Mouse (Mus musculus): ENCODE measurements at regions not wholly inside any gene's neighbourhood (a gene's known extent, or its start where the extent isn't known, plus 50 kb on each side); places are given as distances from the start of the nearest gene placed in this dataset.
A peak's percentile ranks its signal among the peaks of the same experiment; 100 is the strongest.

DNA sequence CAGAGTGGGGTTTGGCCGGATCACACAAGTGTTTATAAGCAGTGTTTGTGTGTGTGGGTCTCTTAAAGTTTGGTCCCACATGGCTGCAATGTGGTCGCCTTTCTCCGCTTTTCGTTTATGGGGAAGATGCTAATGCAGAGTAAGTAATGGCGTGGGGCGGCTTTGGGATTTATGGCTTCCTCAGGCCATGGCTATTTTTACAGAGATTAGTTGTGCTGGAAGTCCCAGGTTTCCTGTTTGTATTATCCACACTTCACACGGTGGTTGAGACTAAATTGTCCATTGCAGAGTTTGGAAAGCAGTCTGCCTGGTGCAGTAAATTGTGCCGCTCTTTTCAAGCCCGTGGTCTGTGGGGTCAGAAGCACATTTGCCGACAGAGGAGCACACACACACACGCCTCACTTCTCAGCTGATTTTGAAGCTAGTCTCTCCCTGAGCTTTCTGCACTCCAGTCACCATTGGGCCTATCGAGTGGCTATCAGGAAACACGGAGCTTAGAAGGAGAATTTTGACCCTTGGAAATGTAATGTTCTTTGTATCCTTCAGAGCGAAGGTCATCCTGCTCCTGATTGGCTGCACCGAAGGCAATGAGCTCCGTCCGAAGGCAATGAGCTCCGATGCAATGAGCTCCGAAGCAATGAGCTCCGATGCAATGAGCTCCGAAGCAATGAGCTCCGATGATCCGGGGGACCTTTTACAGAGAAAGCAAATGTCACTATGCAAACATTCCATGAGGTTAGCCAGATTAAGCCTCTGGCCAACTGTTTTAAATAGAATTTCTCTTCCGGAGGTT lies 142.9 kb upstream of the Dkk2 start:
- H3K27ac ChIP-seq (ENCODE audit: insufficient read depth, low read depth, low read length): peak overlapping the region; percentile 44
- DNase-seq: peak; percentile 75
- H3K36me3 ChIP-seq (ENCODE audit: control insufficient read depth, insufficient read depth, low read length): no peaks in the 10 kb centered on the region
- no peaks in the 10 kb centered on the region; the same call in 1 of the 2 replicates for H3K27me3 ChIP-seq (replicated peaks; ENCODE audit: control insufficient read depth, insufficient read depth, low read length)
- peak overlapping the region; percentile 4; the same call in 1 of the 2 replicates for H3K4me3 ChIP-seq (ENCODE audit: insufficient read depth, low read depth, low read length)
- H3K4me1 ChIP-seq (ENCODE audit: control insufficient read depth, insufficient read depth, low read length): no peaks in the 10 kb centered on the region
- TF ChIP-seq CTCF (conservative IDR thresholded peaks at IDR 0.05; ENCODE audit: insufficient read depth, insufficient read length, low read depth, low read length) (no peak), POLR2A (IDR thresholded peaks at IDR 0.05; ENCODE audit: low read depth, low read length) (no peak)
- 31% methylated on average over 24 of the region's 24 CpGs for WGBS

DNA sequence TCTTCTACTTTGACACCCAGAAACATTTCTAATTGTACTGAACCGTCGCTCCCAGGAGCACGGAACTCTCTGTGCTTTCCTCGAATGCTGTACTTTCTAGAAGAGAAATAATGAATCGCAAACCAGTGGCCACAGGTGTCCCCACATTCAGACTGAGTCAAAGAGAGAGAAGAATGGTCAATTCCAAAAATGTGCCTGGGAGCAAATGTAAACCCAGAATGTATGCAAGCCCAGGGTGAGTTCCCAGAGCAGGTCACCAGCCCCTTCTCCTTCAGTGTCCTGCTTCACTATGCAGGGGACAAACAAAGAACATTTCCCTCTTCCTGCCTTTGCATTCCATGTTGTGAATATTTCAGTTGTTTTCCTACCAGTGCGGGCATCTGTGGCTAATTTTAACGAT lies 141.7 kb upstream of the Dkk2 start:
- WGBS: 76% methylated on average over 7 of the region's 7 CpGs
- Histone ChIP-seq H3K27me3 (replicated peaks; ENCODE audit: control insufficient read depth, insufficient read depth, low read length) (no peaks in the 10 kb centered on the region; the same call in 1 of the 2 replicates), H3K27ac (ENCODE audit: insufficient read depth, low read depth, low read length) (peak overlapping the region; percentile 64), H3K36me3 (ENCODE audit: control insufficient read depth, insufficient read depth, low read length) (no peaks in the 10 kb centered on the region), H3K4me1 (ENCODE audit: control insufficient read depth, insufficient read depth, low read length) (no peaks in the 10 kb centered on the region), H3K4me3 (ENCODE audit: insufficient read depth, low read depth, low read length) (no peak overlapping the region)
- DNase-seq: no peak
- TF ChIP-seq CTCF (conservative IDR thresholded peaks at IDR 0.05; ENCODE audit: insufficient read depth, insufficient read length, low read depth, low read length) (no peak), POLR2A (IDR thresholded peaks at IDR 0.05; ENCODE audit: low read depth, low read length) (no peak)

DNA sequence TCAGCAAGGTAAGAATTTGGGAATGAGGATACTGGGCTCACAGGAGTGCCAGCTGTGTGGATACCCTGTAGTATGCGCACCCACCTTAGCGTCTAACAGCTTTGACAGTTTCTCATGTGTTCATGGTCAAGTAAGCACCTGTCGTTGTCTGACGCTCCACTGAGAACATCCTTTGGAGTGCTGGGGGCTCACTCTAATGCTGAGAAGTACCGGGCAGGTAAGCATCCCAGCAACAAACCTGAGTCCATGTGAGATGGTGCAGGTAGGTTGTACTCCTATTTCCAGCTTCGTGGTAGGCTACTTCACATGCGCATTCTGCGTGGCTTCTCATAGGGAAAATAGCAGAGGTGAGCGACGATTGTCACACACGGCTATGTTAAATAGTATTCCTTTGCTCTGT lies 129.3 kb upstream of the Dkk2 start:
- TF ChIP-seq CTCF (conservative IDR thresholded peaks at IDR 0.05; ENCODE audit: insufficient read depth, insufficient read length, low read depth, low read length) (no peak), POLR2A (IDR thresholded peaks at IDR 0.05; ENCODE audit: low read depth, low read length) (no peak)
- WGBS: 93% methylated on average over 11 of the region's 11 CpGs
- H3K36me3 ChIP-seq (ENCODE audit: control insufficient read depth, insufficient read depth, low read length): no peaks in the 10 kb centered on the region
- H3K4me3 ChIP-seq (ENCODE audit: insufficient read depth, low read depth, low read length): no peak overlapping the region
- no peaks in the 10 kb centered on the region; the same call in 1 of the 2 replicates for H3K4me1 ChIP-seq (ENCODE audit: control insufficient read depth, insufficient read depth, low read length)
- no peak for DNase-seq
- H3K27ac ChIP-seq (ENCODE audit: insufficient read depth, low read depth, low read length): peak overlapping the region; percentile 4; the same call in 1 of the 2 replicates
- no peaks in the 10 kb centered on the region for H3K27me3 ChIP-seq (replicated peaks; ENCODE audit: control insufficient read depth, insufficient read depth, low read length)

DNA sequence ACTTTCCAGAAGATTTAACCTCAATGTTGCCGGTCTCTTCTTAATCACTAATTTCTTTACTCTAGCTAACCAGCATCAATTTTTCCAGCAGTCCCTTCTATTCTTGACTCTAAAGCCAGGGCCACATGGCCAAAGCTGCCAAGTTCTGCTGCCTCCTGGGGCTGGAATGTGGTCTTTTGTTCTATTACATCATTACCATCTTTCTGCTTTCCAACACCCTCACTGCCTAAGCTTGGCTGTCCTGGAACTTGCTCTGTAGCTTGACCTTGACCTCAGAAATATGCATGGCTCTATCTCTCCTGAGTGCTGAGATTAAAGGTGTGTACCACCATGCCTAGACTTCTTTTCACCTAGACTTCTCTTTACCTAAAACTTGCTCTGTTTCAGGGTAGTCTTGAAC lies 124.5 kb upstream of the Dkk2 start:
- Histone ChIP-seq H3K4me1 (ENCODE audit: control insufficient read depth, insufficient read depth, low read length) (no peaks in the 10 kb centered on the region; the same call in 1 of the 2 replicates), H3K27ac (ENCODE audit: insufficient read depth, low read depth, low read length) (no peak overlapping the region), H3K36me3 (ENCODE audit: control insufficient read depth, insufficient read depth, low read length) (no peaks in the 10 kb centered on the region), H3K27me3 (replicated peaks; ENCODE audit: control insufficient read depth, insufficient read depth, low read length) (no peaks in the 10 kb centered on the region), H3K4me3 (ENCODE audit: insufficient read depth, low read depth, low read length) (no peak overlapping the region)
- 90% methylated on average over 1 of the region's 1 CpGs for WGBS
- TF ChIP-seq CTCF (conservative IDR thresholded peaks at IDR 0.05; ENCODE audit: insufficient read depth, insufficient read length, low read depth, low read length) (no peak), POLR2A (IDR thresholded peaks at IDR 0.05; ENCODE audit: low read depth, low read length) (no peak)
- DNase-seq: no peak

DNA sequence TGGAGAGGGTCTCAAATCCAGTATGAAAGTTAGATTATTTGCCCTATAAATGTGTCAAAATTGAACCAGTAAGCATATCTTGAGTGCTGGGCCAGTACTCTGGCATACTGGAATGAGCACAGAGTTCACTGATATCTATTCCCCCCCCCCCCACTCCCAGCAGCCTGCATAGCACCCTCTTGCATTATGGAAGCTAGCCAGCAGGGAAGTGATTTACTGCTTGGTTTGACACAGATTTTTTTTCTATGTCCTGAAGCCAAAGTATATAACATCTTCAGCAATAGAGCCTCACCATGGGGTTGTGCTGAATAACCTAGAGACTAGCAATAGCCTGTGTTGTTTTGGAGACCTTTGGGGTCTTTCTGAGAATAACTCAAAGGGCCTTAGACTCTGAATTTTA lies 123.5 kb upstream of the Dkk2 start:
- H3K36me3 ChIP-seq (ENCODE audit: control insufficient read depth, insufficient read depth, low read length): no peaks in the 10 kb centered on the region
- no peak overlapping the region for H3K4me3 ChIP-seq (ENCODE audit: insufficient read depth, low read depth, low read length)
- no peak for TF ChIP-seq POLR2A (IDR thresholded peaks at IDR 0.05; ENCODE audit: low read depth, low read length)
- no peak for TF ChIP-seq CTCF (conservative IDR thresholded peaks at IDR 0.05; ENCODE audit: insufficient read depth, insufficient read length, low read depth, low read length)
- H3K4me1 ChIP-seq (ENCODE audit: control insufficient read depth, insufficient read depth, low read length): no peaks in the 10 kb centered on the region; the same call in 1 of the 2 replicates
- no peaks in the 10 kb centered on the region for H3K27me3 ChIP-seq (replicated peaks; ENCODE audit: control insufficient read depth, insufficient read depth, low read length)
- DNase-seq: peak; percentile 36
- no peak overlapping the region for H3K27ac ChIP-seq (ENCODE audit: insufficient read depth, low read depth, low read length)

DNA sequence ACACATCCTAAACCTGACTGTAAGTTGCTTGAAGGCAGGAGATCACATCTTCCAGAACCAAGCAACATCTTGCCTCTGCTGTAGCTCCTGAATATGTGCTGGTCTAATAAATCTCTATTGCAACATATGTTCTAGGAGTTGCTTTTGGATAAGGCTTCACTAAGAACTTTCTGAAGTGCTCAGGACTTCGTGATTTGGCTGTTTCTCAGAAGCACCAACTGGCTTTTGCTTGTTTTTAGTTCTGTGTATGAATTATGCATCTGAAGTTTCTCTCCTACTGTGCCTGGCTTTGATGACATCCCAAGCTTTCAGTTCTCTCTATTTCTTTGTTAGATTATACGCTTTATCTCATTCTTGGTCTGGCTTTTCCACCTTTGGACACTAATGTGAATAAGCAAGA lies 122.2 kb upstream of the Dkk2 start:
- TF ChIP-seq POLR2A (IDR thresholded peaks at IDR 0.05; ENCODE audit: low read depth, low read length) (no peak), CTCF (conservative IDR thresholded peaks at IDR 0.05; ENCODE audit: insufficient read depth, insufficient read length, low read depth, low read length) (no peak)
- no peak overlapping the region for H3K27ac ChIP-seq (ENCODE audit: insufficient read depth, low read depth, low read length)
- no peaks in the 10 kb centered on the region for H3K36me3 ChIP-seq (ENCODE audit: control insufficient read depth, insufficient read depth, low read length)
- no peak for DNase-seq
- no peaks in the 10 kb centered on the region for H3K4me1 ChIP-seq (ENCODE audit: control insufficient read depth, insufficient read depth, low read length)
- no peaks in the 10 kb centered on the region for H3K27me3 ChIP-seq (replicated peaks; ENCODE audit: control insufficient read depth, insufficient read depth, low read length)
- WGBS: 75% methylated on average over 2 of the region's 2 CpGs
- H3K4me3 ChIP-seq (ENCODE audit: insufficient read depth, low read depth, low read length): no peak overlapping the region

DNA sequence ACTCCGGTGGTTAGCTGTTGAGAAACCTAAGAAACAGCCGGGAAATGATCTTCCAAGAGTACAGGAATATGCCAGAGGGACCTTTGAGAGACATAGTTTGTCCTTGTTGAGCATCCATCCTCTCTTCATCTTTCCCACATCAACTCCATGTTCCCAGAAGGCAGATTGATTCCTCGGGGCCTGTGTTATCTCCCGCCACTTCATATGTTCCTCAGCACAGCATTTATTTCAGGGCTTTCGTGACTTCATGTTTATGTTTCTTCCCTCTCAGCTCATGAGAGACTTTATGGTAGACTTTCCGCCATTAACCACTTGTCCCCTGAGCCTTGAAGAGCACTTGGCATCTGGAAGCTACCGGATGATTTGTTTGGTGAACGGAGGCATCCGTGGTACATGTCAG lies 120.1 kb upstream of the Dkk2 start:
- Histone ChIP-seq H3K27ac (ENCODE audit: insufficient read depth, low read depth, low read length) (no peak overlapping the region), H3K36me3 (ENCODE audit: control insufficient read depth, insufficient read depth, low read length) (no peaks in the 10 kb centered on the region), H3K27me3 (replicated peaks; ENCODE audit: control insufficient read depth, insufficient read depth, low read length) (no peaks in the 10 kb centered on the region), H3K4me3 (ENCODE audit: insufficient read depth, low read depth, low read length) (no peak overlapping the region), H3K4me1 (ENCODE audit: control insufficient read depth, insufficient read depth, low read length) (no peaks in the 10 kb centered on the region)
- WGBS: 92% methylated on average over 9 of the region's 9 CpGs
- TF ChIP-seq POLR2A (IDR thresholded peaks at IDR 0.05; ENCODE audit: low read depth, low read length) (no peak), CTCF (conservative IDR thresholded peaks at IDR 0.05; ENCODE audit: insufficient read depth, insufficient read length, low read depth, low read length) (no peak)
- no peak for DNase-seq

Measured in kidney, adult 2 months (tissue).